Mouse (Mus musculus) midbrain, postnatal 0 days (tissue): ENCODE results near the gene A730049H05Rik. TPM values are rescaled to one million over a fixed set of nuclear protein-coding genes. Genes with fewer than 3 reads are reported as not detected.

Source experiments
- ATAC-seq: fragments of 200-750 bp; cut with Nextera tagmentation; 2 replicates; pipeline ENCODE4 v1.8.0; 2017; ENCODE audit warnings: moderate number of reproducible peaks, mild to moderate bottlenecking, moderate TSS enrichment, moderate library complexity; ENCODE audit not compliant: low FRiP score
- DNase-seq: peaks from one replicate; pipeline ENCODE4 v3.0.0-alpha.2; 2015; ENCODE audit warnings: low spot score
- H3K27ac ChIP-seq: fragments of 300-500 bp; sonication (generic); 2 replicates; pipeline ENCODE4 v1.5.1; 2014; ENCODE audit warnings: low read depth, mild to moderate bottlenecking, low read length, mixed read lengths
- H3K27me3 ChIP-seq: fragments of 300-500 bp; sonication (generic); 2 replicates; pipeline ENCODE4 v1.6.1; 2014; ENCODE audit warnings: low read length, control low read depth, mixed read lengths; ENCODE audit not compliant: insufficient read depth
- H3K36me3 ChIP-seq: fragments of 300-500 bp; sonication (generic); 2 replicates; pipeline ENCODE4 v1.6.1; 2014; ENCODE audit warnings: low read length, control low read depth, mixed read lengths; ENCODE audit not compliant: insufficient read depth
- H3K4me1 ChIP-seq: fragments of 300-500 bp; sonication (generic); 2 replicates; pipeline ENCODE4 v1.6.1; 2014; ENCODE audit warnings: mild to moderate bottlenecking, control low read depth, antibody characterized with exemption, low read length, mixed read lengths; ENCODE audit not compliant: insufficient read depth
- H3K4me2 ChIP-seq: fragments of 300-500 bp; sonication (generic); 2 replicates; pipeline ENCODE4 v1.6.1; 2014; ENCODE audit warnings: low read depth, mild to moderate bottlenecking, low read length, mixed read lengths; ENCODE audit not compliant: poor library complexity, severe bottlenecking
- H3K4me3 ChIP-seq: fragments of 300-500 bp; sonication (generic); 2 replicates; pipeline ENCODE4 v1.5.1; 2014; ENCODE audit warnings: low read depth, mild to moderate bottlenecking, low read length, moderate library complexity
- H3K9ac ChIP-seq: fragments of 300-500 bp; sonication (generic); replicated peaks from 2 replicates; pipeline ENCODE4 v1.6.1; 2014; ENCODE audit warnings: mild to moderate bottlenecking, low read length, moderate library complexity, mixed read lengths; ENCODE audit not compliant: poor library complexity, severe bottlenecking
- H3K9me3 ChIP-seq: fragments of 300-500 bp; sonication (generic); 2 replicates; pipeline ENCODE4 v1.6.1; 2016; ENCODE audit warnings: low read length, control low read depth
- CTCF ChIP-seq: IDR thresholded peaks from 2 replicates; pipeline ENCODE4 v1.5.1; 2016; ENCODE audit warnings: antibody characterized with exemption, mild to moderate bottlenecking
- WGBS: fragments of 180-500 bp; shearing (Covaris S2); extraction: QIAGEN DNeasy Blood & Tissue Kit; methylation state at CpG from one replicate; pipeline ENCODE4 v1.1.7; 2014; 5-methylcytosine and 5-hydroxymethylcytosine counted together
- polyA plus RNA-seq: library from polyadenylated mRNA; unstranded; fragments of >200 nt; fragmentation: Nextera tagmentation; extraction: Ambion mirVana; gene quantifications from 2 replicates; pipeline ENCODE4 v1.2.1, GENCODE M21; 2015
- total RNA-seq: library from RNA; depleted of rRNA; stranded (reverse); fragments of >200 nt; gene quantifications from 2 replicates; pipeline ENCODE4 v1.2.3, GENCODE M21; 2014

A730049H05Rik gene
- total and polyA plus RNA-seq, 2 experiments from 2014 or later: 0.82 to 0.83 TPM

DNA sequence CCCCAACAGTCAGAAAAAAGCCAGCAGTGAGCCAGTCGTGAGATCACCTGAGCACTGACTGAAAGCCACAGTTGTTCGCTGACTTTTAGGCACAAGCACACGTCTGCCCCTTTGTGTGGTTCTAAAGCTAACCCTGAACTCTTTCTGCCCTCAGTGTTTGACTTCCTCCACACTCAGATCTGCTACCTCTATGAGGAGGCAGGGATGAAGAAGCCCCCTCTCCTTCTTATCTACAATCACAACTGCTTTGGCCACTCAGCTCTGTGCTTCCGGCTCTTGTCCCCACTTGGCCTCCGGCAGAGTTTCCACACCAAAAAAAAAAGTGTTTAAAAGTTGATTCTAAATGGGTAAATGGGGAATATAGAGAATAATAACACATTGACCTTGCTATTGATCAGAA, 59.8 kb downstream of the A730049H05Rik start:
- WGBS: 80% methylated on average over 5 of the region's 5 CpGs
- H3K9me3 ChIP-seq: no peaks in the 10 kb centered on the region
- TF ChIP-seq CTCF: no peak
- H3K4me1 ChIP-seq: no peaks in the 10 kb centered on the region
- no peak for ATAC-seq
- H3K4me2 ChIP-seq: no peak overlapping the region
- no peak overlapping the region for H3K4me3 ChIP-seq
- H3K27ac ChIP-seq: no peak overlapping the region
- H3K9ac ChIP-seq: no peak overlapping the region
- no peak for DNase-seq
- H3K27me3 ChIP-seq: no peaks in the 10 kb centered on the region
- H3K36me3 ChIP-seq: no peaks in the 10 kb centered on the region; the same call in 1 of the 2 replicates

DNA sequence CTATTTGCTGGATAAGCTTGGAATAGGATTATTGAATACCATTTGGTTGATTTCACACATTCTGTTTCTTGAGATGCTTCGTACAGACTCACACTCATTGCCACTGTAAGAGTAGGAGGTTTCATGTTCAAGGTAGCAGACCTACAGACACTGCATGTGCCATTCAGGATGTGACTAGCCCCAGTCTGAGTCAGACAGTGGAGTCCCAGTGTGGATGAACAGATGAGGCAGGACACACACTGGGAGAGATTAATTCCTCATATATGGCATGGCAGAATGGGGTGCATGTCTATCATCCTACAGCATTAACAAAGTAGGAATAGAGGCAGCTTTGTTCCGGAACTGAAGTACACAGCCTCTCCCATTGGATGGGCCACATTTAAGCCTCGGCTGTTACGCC, 61.0 kb downstream of the A730049H05Rik start:
- H3K4me2 ChIP-seq: no peak overlapping the region
- no peak overlapping the region for H3K27ac ChIP-seq
- H3K4me3 ChIP-seq: no peak overlapping the region
- H3K9me3 ChIP-seq: no peaks in the 10 kb centered on the region
- no peaks in the 10 kb centered on the region for H3K27me3 ChIP-seq
- 93% methylated on average over 4 of the region's 4 CpGs for WGBS
- no peak overlapping the region for H3K9ac ChIP-seq
- H3K36me3 ChIP-seq: no peaks in the 10 kb centered on the region
- ATAC-seq (no peak), DNase-seq (no peak)
- no peaks in the 10 kb centered on the region for H3K4me1 ChIP-seq
- no peak for TF ChIP-seq CTCF

DNA sequence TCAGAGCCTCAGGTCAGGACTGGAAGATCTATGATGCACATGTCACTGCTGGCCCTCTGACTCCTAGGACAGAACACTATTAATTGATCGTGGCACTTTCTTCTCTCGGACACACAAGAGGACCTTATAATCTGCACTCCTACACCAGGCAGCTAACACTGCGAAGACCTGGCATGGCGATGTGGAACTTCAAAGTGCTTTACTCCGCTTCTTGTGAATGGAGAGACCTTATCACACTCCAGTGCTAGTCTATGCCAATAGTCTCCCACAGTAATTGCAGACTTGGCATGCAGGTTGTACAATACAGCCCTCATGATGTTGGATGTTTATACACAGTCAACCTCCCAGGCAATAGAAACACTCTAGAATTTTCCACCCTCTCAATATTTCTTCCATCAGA, 62.5 kb downstream of the A730049H05Rik start:
- Histone ChIP-seq H3K4me2 (no peak overlapping the region), H3K27me3 (no peaks in the 10 kb centered on the region), H3K27ac (no peak overlapping the region), H3K9me3 (no peaks in the 10 kb centered on the region), H3K9ac (no peak overlapping the region), H3K4me1 (no peaks in the 10 kb centered on the region), H3K36me3 (no peaks in the 10 kb centered on the region), H3K4me3 (no peak overlapping the region)
- WGBS: 94% methylated on average over 5 of the region's 5 CpGs
- DNase-seq: no peak
- no peak for ATAC-seq
- no peak for TF ChIP-seq CTCF

DNA sequence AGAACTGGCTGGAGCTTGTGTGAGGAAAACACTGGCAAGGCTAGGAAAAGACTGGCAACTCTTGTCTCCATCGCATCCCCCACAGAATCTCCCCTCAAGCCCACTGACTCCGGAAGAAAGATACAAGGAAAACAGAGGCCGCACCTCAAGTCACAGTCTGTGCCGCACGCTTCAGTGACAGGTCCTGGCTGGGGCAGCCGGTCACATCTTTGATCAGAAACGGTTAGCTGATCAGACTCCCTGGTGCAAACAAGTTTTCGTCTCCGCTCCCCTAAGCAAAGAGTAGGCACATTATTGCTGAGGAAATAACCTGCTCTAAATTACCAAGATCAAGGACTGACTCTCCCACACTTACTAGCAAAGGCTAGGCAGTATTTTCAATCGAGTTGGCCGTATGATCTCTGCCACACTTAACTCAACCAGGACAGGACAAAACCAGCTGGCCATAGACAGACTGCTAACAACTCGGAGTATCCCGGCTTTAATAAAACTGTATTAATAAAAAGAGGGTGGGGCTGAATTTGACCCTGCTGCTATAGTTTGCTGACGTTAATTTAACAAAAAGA, 63.5 kb downstream of the A730049H05Rik start:
- WGBS: 66% methylated on average over 14 of the region's 14 CpGs
- no peak for ATAC-seq
- TF ChIP-seq CTCF: no peak

DNA sequence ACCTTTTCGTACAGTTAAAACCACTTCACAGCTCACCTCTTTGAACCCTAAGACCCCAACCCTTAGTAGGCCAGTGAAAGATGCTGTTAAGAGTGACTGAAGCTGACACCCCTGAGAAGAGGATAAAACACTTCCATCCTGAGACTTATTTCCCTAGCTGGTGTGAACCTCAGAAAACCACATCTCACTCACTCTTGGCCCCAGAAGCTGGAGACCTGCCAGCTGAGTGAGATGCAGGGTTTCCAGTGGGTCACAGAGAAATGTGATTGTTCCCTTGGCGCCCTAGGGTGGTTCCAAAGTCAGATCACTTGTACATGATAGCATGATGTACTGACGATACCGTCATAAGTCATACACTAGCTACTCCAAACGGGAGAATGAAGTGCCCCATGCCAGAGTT, 66.2 kb downstream of the A730049H05Rik start:
- Histone ChIP-seq H3K4me1 (no peaks in the 10 kb centered on the region), H3K9ac (no peak overlapping the region), H3K27me3 (no peaks in the 10 kb centered on the region), H3K9me3 (no peaks in the 10 kb centered on the region), H3K36me3 (no peaks in the 10 kb centered on the region), H3K27ac (no peak overlapping the region), H3K4me3 (no peak overlapping the region), H3K4me2 (no peak overlapping the region)
- no peak for TF ChIP-seq CTCF
- 59% methylated on average over 5 of the region's 5 CpGs for WGBS
- ATAC-seq (no peak), DNase-seq (no peak)

More for the DNA sequence above, 63.5 kb downstream of the A730049H05Rik start:
- Histone ChIP-seq H3K4me3 (no peak overlapping the region), H3K4me1 (no peaks in the 10 kb centered on the region), H3K27ac (no peak overlapping the region), H3K9ac (no peak overlapping the region), H3K27me3 (no peaks in the 10 kb centered on the region), H3K36me3 (no peaks in the 10 kb centered on the region), H3K9me3 (no peaks in the 10 kb centered on the region), H3K4me2 (no peak overlapping the region)
- DNase-seq: no peak

DNA sequence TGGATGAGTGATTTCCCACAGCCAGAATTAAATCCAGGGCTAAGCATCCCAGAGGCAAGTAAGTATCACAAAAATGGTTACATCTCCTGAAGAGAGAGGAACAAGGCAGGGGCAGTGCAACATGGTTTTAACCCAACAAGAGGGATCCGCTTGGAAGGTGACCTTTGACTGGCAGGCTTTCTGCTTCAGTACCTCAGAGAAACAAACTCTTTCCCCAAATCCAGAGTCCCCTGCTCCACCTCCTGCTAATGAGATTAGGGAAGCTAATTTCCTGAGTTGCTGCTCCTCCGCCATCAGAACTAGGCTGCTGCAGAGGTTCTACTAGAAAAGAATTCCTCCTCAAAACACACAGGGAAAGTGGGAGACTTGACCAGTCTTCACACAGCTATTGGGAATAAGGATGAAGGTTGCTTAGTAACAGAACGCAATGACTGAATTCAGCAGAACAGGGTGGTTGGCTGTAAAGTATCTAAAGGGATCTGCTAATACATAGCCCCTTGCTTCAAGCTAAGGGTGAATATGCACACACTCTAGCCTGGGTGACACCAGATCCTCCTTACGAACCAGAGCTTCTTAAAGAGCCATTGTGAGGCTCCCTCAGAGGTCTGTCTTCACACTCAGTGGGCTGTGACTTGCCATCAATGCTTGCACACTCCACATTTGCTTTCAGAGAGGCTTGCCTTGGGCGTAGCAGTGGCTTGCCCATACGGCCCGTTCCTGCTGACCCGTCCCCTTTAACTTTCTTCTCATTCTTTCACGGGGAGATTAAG, 67.0 kb downstream of the A730049H05Rik start:
- Histone ChIP-seq H3K4me3 (no peak overlapping the region), H3K4me2 (no peak overlapping the region), H3K36me3 (no peaks in the 10 kb centered on the region), H3K27me3 (no peaks in the 10 kb centered on the region), H3K9ac (no peak overlapping the region), H3K9me3 (no peaks in the 10 kb centered on the region), H3K4me1 (no peaks in the 10 kb centered on the region), H3K27ac (no peak overlapping the region)
- DNase-seq (no peak), ATAC-seq (no peak)
- TF ChIP-seq CTCF: no peak
- WGBS: 14% methylated on average over 9 of the region's 9 CpGs
